Mouse (Mus musculus): Measurements from ENCODE around the gene Fbxl17.

Fbxl17 gene

DNA sequence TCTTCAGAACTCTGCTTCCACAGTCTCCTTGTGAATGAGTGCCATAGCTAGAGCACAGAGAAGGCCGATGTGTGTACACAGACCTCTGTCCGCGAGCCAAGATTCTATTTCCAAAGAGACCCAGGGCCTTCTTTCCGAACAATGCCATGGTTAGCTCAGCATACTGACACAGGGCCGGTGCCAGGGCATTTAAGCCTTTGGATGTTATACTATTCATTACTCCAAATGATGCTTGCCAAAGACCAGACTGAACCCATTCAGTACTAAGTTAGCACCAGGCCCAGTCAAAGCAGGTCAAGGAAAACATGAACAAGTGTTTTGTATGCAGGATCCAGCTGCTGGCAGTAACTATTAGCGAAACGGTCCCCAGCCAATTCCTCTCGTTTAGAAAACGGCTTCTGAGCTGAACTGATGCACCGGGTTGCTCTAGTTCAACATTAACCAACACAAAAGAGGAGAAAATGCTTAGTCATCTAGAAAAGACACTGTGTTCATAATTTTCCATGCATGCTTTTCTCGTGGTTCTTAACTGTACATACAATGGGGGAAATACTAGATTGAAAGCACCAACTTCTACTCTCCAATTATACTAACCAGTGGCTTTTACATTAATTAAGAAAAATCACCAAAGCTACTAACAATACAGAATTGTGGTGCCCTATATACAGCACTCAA is 214.4 kb downstream of the Fbxl17 start:
- no peak for DNase-seq (ENCODE audit: low read depth, low spot score)

GRCm38 (mm10) chr17:63284074-63284473 is 215.7 kb downstream of the Fbxl17 start:
- DNase-seq (ENCODE audit: low read depth, low spot score), result no peak

GRCm38 (mm10) chr17:63282004-63282403 is 217.8 kb downstream of the Fbxl17 start:
- DNase-seq (ENCODE audit: low read depth, low spot score), result no peak

DNA sequence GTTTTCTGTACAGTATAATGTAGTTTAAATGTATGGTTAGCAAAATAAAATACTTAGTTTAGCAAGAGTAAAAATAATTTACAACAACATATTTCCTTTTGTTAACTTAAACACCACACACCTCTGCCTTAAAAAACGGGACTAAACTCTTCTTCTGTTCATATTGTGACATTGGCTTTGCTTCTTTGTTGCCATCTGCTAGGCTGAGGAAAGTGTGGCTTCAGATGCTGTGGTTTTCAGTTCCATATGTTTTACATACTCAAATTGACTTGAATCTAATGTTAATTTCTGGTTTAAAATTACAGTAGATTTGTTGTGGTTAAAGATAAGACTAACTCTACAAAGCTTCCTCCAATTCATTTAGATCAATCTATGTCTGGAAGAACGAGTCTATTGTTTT is 218.8 kb downstream of the Fbxl17 start:
- no peak for DNase-seq (ENCODE audit: low read depth, low spot score)

- no peak for DNase-seq (ENCODE audit: low read depth, low spot score)
Observed at GRCm38 (mm10) chr17:63279144-63279543, 220.7 kb downstream of the Fbxl17 start.

DNA sequence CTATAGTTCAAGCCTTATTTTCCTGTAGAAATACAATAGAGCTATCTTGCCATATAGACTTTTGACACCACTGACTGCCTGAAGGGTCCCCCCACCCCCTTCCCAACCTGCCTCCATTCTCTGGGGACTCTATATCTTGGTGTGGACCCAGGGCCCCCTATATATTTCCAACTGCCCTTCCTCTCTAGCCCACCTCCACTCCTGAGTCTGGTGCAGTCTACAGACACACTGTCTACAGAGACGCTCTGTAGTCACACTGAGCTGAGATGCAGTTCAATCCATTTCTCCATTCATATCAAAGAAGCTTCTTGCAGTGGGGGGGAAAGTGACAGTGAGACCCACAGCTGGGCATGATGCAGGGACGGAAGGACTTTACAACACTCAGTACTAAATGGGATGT is 226.5 kb downstream of the Fbxl17 start:
- no peak for DNase-seq (ENCODE audit: low read depth, low spot score)

- no peak for DNase-seq (ENCODE audit: low read depth, low spot score)
Observed at GRCm38 (mm10) chr17:63272914-63273313, 226.9 kb downstream of the Fbxl17 start.

DNA sequence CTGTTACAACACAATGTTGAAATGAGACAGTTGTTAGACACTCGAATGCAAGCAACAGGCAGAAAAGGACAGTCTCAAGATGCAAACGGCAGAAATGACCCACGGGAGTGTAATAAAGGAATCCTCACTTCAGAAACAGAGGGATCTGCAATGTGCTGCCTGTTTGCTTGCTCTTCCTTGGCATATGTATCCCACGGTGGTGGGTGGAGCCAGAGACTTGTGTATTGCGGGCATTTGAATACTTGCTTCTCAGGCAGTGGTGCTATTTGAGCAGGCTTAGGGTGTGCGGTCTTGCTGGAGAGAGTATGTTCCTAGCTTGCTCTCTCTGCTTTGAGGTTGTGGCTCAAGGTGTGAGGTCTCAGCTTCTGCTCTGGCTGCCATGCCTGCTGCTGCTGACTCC is 228.8 kb downstream of the Fbxl17 start:
- DNase-seq (ENCODE audit: low read depth, low spot score), result peak; percentile 4

DNA sequence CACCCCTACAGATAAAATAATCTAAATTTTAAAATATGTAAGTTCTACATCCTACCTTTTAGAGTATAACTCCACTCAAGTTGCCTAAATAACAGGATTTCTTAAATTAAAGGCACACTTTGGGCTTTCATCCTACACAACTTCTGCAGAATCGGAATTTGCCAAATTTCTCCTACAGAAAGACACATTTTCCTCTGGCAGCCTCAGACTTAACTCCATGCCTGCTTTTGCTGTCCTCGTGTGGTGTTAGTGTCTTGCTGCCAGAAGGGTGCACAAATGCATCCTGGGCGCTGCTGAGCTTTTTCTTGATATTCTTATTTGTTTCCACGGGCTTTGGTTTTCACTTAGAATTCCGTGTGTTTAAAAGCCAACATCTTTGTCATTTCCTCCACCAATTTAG is 229.3 kb downstream of the Fbxl17 start:
- no peak for DNase-seq (ENCODE audit: low read depth, low spot score)

DNA sequence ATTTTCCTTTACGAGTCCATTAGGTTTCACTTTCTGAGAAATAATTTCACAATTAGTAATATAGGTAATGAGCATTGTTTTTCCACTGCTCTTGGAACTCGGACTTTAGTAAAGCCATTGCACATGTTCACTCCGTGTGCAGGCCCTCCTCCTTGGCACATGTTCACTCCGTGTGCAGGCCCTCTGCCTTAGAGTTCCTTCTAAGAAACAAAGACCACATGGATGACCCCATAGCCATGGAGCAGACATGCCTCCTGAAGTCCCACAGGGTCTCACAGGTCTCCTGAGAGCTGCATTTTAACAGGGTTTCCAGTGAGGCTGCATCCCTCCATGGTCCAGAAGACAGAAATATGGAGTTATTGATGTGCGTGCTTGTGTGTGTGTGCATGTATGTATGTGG is 237.1 kb downstream of the Fbxl17 start:
- DNase-seq (ENCODE audit: low read depth, low spot score), result no peak

- no peak for DNase-seq (ENCODE audit: low read depth, low spot score)
Observed at GRCm38 (mm10) chr17:63261508-63262141, 238.2 kb downstream of the Fbxl17 start.

DNA sequence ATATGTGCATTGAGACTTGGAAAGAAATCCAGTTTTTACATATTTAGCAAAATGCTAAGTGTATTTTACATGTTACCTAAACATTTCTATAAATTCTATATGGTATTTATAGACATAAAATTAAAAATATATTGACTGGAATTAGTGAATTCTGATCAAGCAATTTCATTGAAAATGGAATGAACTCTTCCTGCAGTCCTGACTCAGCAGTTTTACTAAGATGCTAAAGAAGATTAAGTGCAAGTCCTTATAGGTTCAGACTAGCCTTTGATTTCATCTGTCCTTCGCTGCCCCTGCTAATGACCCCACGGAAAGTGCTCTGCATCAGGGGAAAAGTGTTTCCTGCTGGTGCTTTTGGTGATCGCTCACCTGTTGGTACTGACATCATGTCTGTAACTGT is 240.7 kb downstream of the Fbxl17 start:
- no peak for DNase-seq (ENCODE audit: low read depth, low spot score)

GRCm38 (mm10) chr17:63246144-63246619 is 253.6 kb downstream of the Fbxl17 start:
- no peak for DNase-seq (ENCODE audit: low read depth, low spot score)

GRCm38 (mm10) chr17:63245472-63245871 is 254.3 kb downstream of the Fbxl17 start:
- no peak for DNase-seq (ENCODE audit: low read depth, low spot score)

GRCm38 (mm10) chr17:63242761-63243160 is 257.1 kb downstream of the Fbxl17 start:
- no peak for DNase-seq (ENCODE audit: low read depth, low spot score)

GRCm38 (mm10) chr17:63240731-63241106 is 259.1 kb downstream of the Fbxl17 start:
- DNase-seq (ENCODE audit: low read depth, low spot score), result no peak

DNA sequence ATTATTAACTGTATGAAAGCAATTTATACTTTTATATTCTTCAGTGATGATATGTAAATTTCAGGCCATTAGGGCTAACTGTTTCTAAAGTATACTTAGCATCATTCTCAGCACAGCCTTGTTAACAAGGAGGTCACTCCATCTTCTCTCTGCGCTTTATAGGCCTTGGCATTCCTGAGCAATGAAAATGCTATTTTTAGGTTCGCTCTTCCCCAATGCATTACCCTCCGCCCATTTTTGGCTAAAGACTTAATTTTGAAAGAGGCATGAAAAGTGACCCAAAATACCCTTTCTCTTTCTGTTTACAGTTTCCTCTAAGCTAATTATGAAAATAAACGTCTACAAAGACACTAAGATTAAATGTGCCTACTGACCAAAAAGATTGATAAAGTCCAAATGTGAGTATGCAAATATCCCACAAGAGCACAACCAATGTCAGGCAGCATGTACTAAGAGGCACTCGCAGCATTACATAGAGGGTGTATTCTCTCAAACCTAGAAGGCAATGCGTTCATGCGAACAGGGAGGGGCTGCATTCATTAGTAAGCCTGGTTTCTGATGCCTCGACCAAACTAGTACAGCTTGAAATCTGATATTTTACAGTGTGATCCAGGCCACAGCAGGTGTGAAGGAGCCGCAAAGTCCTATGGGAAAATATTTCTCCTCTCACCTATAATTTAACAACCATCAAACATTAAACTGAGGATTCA is 259.6 kb downstream of the Fbxl17 start:
- DNase-seq (ENCODE audit: low read depth, low spot score), result no peak

DNA sequence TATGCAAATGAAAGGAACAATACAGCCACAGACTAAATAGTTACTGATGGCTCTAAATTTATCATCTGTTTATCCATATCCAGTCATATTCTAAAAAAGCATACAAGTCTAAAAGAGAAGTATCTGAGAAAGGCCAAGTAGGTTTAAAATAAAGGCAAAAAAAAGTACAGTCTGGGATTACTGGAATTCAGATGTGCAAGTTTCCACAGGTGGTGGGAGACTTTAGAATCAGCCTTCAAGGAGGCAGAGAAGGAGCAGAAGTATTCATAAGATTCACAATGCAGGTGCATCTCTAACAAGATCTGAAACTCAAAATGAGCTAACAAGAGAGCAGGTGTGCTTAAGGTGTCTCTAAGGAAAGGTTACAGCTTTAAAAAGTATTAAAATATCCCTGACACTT is 263.0 kb downstream of the Fbxl17 start:
- DNase-seq (ENCODE audit: low read depth, low spot score), result no peak

DNA sequence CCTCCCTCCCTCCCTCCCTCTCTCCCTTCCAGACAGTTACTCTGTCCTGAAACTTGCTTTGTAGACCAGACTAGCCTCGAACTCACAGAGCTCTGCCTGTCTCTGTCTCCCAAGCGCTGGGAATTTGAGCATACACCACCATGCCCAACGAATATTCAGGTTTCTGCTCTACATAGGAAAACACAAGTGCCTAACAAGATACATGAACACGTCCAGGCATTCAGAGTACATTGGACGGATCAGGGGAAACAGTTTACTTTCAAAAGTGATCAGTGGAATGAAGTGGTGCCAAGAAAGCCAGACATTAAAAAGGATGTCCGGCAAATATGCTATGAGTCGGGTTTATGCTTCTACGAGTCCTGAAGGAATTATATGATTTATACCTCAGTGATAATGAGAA is 263.6 kb downstream of the Fbxl17 start:
- DNase-seq (ENCODE audit: low read depth, low spot score), result no peak

DNA sequence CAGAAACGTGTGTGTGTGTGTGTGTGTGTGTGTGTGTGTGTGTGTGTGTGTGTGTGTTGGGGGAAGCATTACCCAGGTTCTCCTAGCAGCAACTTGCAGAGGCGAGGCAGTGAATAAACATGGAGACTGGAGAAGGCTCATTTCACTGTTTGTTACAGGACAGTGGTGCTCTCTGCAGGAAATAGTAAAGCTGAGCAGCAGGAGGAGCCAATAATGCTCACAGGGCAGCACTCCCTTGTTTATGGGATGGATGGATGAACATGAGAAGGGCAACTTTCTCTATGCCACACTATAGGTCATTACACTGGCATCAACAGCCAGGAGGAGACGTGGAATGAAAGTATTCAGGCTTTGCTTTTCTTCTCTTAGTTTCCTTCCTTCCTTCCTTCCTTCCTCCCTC is 264.0 kb downstream of the Fbxl17 start:
- no peak for DNase-seq (ENCODE audit: low read depth, low spot score)

DNA sequence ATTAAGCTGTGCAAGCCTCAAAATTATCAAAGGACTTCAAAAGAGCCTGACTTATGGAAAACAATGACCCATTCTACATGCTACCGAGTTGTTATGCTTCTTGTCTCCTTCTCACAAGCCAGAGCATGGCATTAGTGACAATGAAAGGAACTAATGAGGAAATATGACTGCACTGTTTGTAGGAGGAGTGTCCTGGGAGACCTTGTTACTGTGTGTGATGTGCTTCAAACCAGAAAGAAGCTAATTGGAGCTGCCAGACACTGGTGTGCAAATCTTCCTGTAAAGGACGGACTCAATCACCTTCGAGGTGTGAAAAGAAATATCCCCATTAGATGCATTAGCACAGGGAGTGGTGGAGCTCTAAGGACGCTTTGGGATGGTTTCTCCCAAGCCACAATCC is 270.7 kb downstream of the Fbxl17 start:
- DNase-seq (ENCODE audit: low read depth, low spot score), result no peak

GRCm38 (mm10) chr17:63226380-63226779 is 273.4 kb downstream of the Fbxl17 start:
- DNase-seq (ENCODE audit: low read depth, low spot score), result no peak

DNA sequence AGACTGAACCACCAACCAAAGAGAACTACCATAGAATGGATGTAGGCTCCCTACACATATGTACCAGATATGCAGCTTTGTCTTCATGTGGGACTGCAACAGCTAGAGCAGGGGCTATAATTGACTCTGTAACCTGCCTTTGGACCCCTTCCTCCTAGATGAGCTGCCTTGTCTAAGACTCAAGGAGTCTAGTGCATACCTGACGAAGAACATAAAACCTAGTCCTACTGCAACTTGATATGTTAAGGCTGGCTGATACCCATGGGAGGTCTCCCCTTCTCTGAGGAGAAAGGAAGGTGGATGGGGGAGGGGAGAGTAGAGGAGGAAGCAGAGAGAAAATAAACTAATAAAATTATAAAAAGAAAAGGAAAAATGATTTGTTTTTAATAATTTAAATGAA is 273.9 kb downstream of the Fbxl17 start:
- DNase-seq (ENCODE audit: low read depth, low spot score), result no peak
